Comparison of ENCODE assay signal across 23 mouse cellular contexts in the genomic region with DNA sequence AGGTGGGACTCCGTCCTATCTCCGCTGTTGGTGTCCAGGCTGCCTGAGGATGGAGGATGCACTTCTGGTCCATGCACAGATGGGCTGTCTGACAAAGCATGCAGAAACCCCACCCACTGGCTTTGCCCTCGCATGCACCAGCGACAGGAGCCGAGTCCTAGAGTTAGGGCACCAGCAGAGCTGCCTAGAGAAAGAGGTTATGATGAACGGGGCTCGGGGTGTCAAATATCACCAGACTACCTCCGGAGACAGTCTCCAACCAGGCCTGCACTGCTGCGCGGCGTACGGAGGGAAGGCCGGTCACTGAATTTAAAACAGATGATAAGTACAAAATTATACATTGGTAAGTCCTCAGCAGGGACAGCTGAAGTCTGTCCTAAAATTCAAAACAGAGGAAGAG. TPM values are rescaled to one million over a fixed set of nuclear protein-coding genes. Genes with fewer than 3 reads are reported as not detected.
DNase-seq lines count a peak whose midpoint lies in the region; ATAC-seq lines count a peak whose summit lies in the region.
"Had no signal": no experiment of that assay in that cellular context is flagged by ENCODE, and none has a peak within 500 bp of the region (broad histone marks: within the 10 kb centered on the region; RNA-seq: fewer than 3 reads in every experiment).

No protein-coding gene starts in this region.

- 0 out of 2 replicates have a peak, but pooled peaks cover 13% of the 10 kb centered on the region for H3K36me3 ChIP-seq in midbrain, embryonic 10.5 days
- peaks cover 19% of the 10 kb centered on the region for H3K36me3 ChIP-seq in midbrain, embryonic 15.5 days (replicated peaks)
- no peaks in the 10 kb centered on the region; the same call in 1 of the 2 replicates for H3K36me3 ChIP-seq in embryonic facial prominence, embryonic 11.5 days (replicated peaks; ENCODE audit: control insufficient read depth, insufficient read depth, low read depth, low read length)

- H3K9ac ChIP-seq in midbrain, embryonic 15.5 days: no peak overlapping the region
- H3K9ac ChIP-seq in embryonic facial prominence, embryonic 11.5 days (replicated peaks; ENCODE audit: low read length): no peak overlapping the region
- H3K9ac ChIP-seq: kidney, embryonic 15.5 days; limb, embryonic 15.5 days; liver, embryonic 14.5 days; lung, embryonic 14.5 days; stomach, embryonic 15.5 days had no signal

- no peaks in the 10 kb centered on the region for H3K27me3 ChIP-seq in midbrain, embryonic 10.5 days (ENCODE audit: low read depth, poor library complexity, severe bottlenecking)
- H3K27me3 ChIP-seq in midbrain, embryonic 15.5 days (replicated peaks): no peaks in the 10 kb centered on the region
- no peaks in the 10 kb centered on the region for H3K27me3 ChIP-seq in embryonic facial prominence, embryonic 11.5 days (ENCODE audit: control insufficient read depth, insufficient read depth, low read length)
- H3K27me3 ChIP-seq: kidney, embryonic 15.5 days; limb, embryonic 15.5 days; stomach, embryonic 15.5 days had no signal

- no peaks in the 10 kb centered on the region for H3K4me1 ChIP-seq in midbrain, embryonic 10.5 days
- no peaks in the 10 kb centered on the region for H3K4me1 ChIP-seq in midbrain, embryonic 15.5 days
- no peaks in the 10 kb centered on the region for H3K4me1 ChIP-seq in embryonic facial prominence, embryonic 11.5 days (ENCODE audit: control insufficient read depth, insufficient read depth, low read length)
- H3K4me1 ChIP-seq: kidney, embryonic 15.5 days; limb, embryonic 15.5 days; megakaryocyte, embryonic 14.5 days; stomach, embryonic 15.5 days had no signal

- H3K27ac ChIP-seq in midbrain, embryonic 10.5 days (replicated peaks): no peak overlapping the region
- H3K27ac ChIP-seq in midbrain, embryonic 15.5 days: no peak overlapping the region
- H3K27ac ChIP-seq in embryonic facial prominence, embryonic 11.5 days (replicated peaks; ENCODE audit: low read depth, low read length): no peak overlapping the region; the same call in 1 of the 2 replicates
- H3K27ac ChIP-seq: heart, embryonic 10.5 days; kidney, embryonic 15.5 days; limb, embryonic 15.5 days; liver, embryonic 14.5 days; stomach, embryonic 15.5 days had no signal

- intact Hi-C loops in left cerebral cortex, postnatal 14 days (cut with DNase I): no loop called here

- WGBS in midbrain, embryonic 10.5 days: 76% methylated on average over 13 of the region's 13 CpGs
- whole genome bisulfite sequencing in midbrain, embryonic 15.5 days: 78% methylated on average over 13 of the region's 13 CpGs
- WGBS in embryonic facial prominence, embryonic 11.5 days: 36% methylated on average over 13 of the region's 13 CpGs

- peak; percentile 22 for DNase-seq in midbrain, embryonic 10.5 days (ENCODE audit: low spot score)
- peak; percentile 80 for DNase-seq in embryonic facial prominence, embryonic 11.5 days (ENCODE audit: low spot score)
- peak; percentile 59 for DNase-seq in forelimb bud, embryonic 11.5 days (ENCODE audit: low read depth, low spot score)
- peak; percentile 41 for DNase-seq in mesoderm, embryonic 11.5 days (ENCODE audit: low read depth, low spot score)
- no peak for DNase-seq in left cerebral cortex, postnatal 14 days (ENCODE audit: low spot score in 2 of 2)
- no peak for DNase-seq in thymus, postnatal 25 days
- DNase-seq: adrenal gland, postnatal 14 days; cerebellum, adult 8-10 months; gastrocnemius, postnatal 10 days; kidney, adult 11 months; kidney, postnatal 4 days; layer of hippocampus, adult 9-11 months; lung, embryonic 14.5 days; thymus, adult 18-20 months; thymus, postnatal 4 days had no signal

- H3K4me3 ChIP-seq in midbrain, embryonic 10.5 days: no peak overlapping the region
- H3K4me3 ChIP-seq in midbrain, embryonic 15.5 days: no peak overlapping the region
- no peak overlapping the region for H3K4me3 ChIP-seq in embryonic facial prominence, embryonic 11.5 days (ENCODE audit: low read depth, low read length)
- H3K4me3 ChIP-seq: heart, embryonic 10.5 days; kidney, embryonic 15.5 days; limb, embryonic 15.5 days; megakaryocyte, embryonic 14.5 days; stomach, embryonic 15.5 days had no signal

- H3K4me2 ChIP-seq in midbrain, embryonic 15.5 days: no peak overlapping the region
- no peak overlapping the region for H3K4me2 ChIP-seq in embryonic facial prominence, embryonic 11.5 days (ENCODE audit: low read depth, low read length)
- H3K4me2 ChIP-seq: kidney, embryonic 15.5 days; limb, embryonic 15.5 days; lung, embryonic 14.5 days; stomach, embryonic 15.5 days had no signal

- no peaks in the 10 kb centered on the region for H3K9me3 ChIP-seq in midbrain, embryonic 10.5 days (replicated peaks)
- H3K9me3 ChIP-seq in midbrain, embryonic 15.5 days: no peaks in the 10 kb centered on the region
- H3K9me3 ChIP-seq in embryonic facial prominence, embryonic 11.5 days (replicated peaks; ENCODE audit: control insufficient read depth, low read length): no peaks in the 10 kb centered on the region
- H3K9me3 ChIP-seq: heart, embryonic 10.5 days; kidney, embryonic 15.5 days; limb, embryonic 15.5 days; megakaryocyte, embryonic 14.5 days; stomach, embryonic 15.5 days had no signal

- no peak for ATAC-seq in midbrain, embryonic 15.5 days (replicated peaks)
- peak; percentile 77 for ATAC-seq in embryonic facial prominence, embryonic 11.5 days (replicated peaks; ENCODE audit: insufficient number of reproducible peaks, low FRiP score, low TSS enrichment, low read depth)
- ATAC-seq: activated CD4-positive, CD25-positive, alpha-beta regulatory T cell, adult 4 months had no signal

RNA-seq across cellular contexts. Expression of a gene that starts 49.2 kb away (rescaled TPM):
- 15.4 and 16.6 TPM in 2 replicates for polyA plus RNA-seq in midbrain, embryonic 10.5 days (2016; fragmentation: Nextera tagmentation; extraction: Ambion mirVana)
- 46.9 and 48.4 TPM in 2 replicates for polyA plus RNA-seq in midbrain, embryonic 15.5 days (2015; fragmentation: Nextera tagmentation; extraction: Ambion mirVana)
- polyA plus RNA-seq in embryonic facial prominence, embryonic 11.5 days (2014; fragmentation: Nextera tagmentation; extraction: Ambion mirVana): 17.6 and 19.8 TPM in 2 replicates
- 10 to 100 TPM; 10.7 to 12.7 TPM for total RNA-seq in left cerebral cortex, postnatal 14 days (2021)

Comparison
In these comparisons a context has a peak if more than half of its experiments do, and no peak if none do; other contexts are left out.
1. DNase-seq: peak in midbrain, embryonic 10.5 days (single experiment), embryonic facial prominence, embryonic 11.5 days (single experiment), forelimb bud, embryonic 11.5 days (single experiment) and mesoderm, embryonic 11.5 days (single experiment); none in left cerebral cortex, postnatal 14 days (0 of 2) and thymus, postnatal 25 days (single experiment).